In the genomic region with DNA sequence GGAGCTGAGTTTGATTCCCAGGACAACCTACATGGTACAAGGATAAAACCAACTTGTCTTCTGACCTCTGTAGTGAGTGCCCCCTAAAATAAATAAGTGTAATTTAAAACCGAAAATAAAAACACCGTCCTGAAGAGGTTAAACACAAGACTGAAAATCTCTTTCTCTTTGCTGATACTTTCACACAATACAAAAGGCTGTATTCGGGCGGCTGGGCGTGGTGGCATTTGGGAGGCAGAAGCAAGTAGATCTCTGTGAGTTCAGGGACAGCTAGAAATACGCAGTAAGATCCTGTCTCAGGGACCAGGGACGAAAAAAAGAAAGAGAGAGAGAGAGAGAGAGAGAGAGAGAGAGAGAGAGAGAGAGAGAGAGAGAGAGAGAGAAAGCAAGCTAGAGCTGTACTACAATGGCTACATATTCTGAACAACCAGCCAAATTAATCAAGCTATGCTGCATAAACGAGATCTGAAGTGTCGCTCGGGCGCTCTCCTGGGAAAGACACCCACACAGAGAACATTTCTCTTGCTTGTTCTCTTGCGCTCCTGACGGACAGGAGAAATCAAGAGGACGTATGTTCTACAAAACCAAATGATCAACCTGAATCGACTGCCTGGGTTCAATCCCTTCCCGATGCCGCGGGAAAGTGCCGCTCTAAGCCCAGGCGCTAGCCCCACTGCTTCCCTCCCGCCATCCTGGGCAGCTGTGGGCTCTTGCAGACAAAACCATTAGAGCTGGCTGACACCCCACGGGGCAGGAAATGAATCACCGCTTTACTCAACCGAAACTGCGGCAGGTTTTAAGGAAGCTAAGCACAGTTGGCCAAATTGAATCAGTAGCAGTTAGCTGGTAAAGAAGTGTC, we compare ENCODE assay signal across 7 mouse cellular contexts. TPM values are rescaled to one million over a fixed set of nuclear protein-coding genes. Genes with fewer than 3 reads are reported as not detected.
A peak's percentile ranks its signal among the peaks of the same experiment; 100 is the strongest.
DNase-seq lines count a peak whose midpoint lies in the region; ATAC-seq and TF ChIP-seq lines count a peak whose summit lies in the region.

No protein-coding gene starts in this region.

- H3K27me3 ChIP-seq in intestine, postnatal 0 days (replicated peaks; ENCODE audit: control insufficient read depth, insufficient read depth, low read length): no peaks in the 10 kb centered on the region
- H3K27me3 ChIP-seq in limb, embryonic 11.5 days (ENCODE audit: control insufficient read depth, insufficient read depth, low read length): no peaks in the 10 kb centered on the region
- no peaks in the 10 kb centered on the region for H3K27me3 ChIP-seq in midbrain, embryonic 12.5 days

- no peaks in the 10 kb centered on the region for H3K9me3 ChIP-seq in intestine, postnatal 0 days (ENCODE audit: control insufficient read depth)
- H3K9me3 ChIP-seq in limb, embryonic 11.5 days (ENCODE audit: control insufficient read depth, low read length): no peaks in the 10 kb centered on the region
- no peaks in the 10 kb centered on the region for H3K9me3 ChIP-seq in midbrain, embryonic 12.5 days

- no peak for TF ChIP-seq CTCF in intestine, postnatal 0 days (IDR thresholded peaks at IDR 0.05; ENCODE audit: low read depth)

- peak; percentile 86 for DNase-seq in adrenal gland, adult 2 months
- DNase-seq in embryo, embryonic 11 days: peak; percentile 85
- peak; percentile 80 for DNase-seq in limb, embryonic 11.5 days (ENCODE audit: low spot score)
- DNase-seq in spleen, postnatal 14 days (ENCODE audit: low spot score in 2 of 2): peak; percentile 38 to 59

- peak; percentile 96 for ATAC-seq in granulocyte monocyte progenitor cell, adult 5-6 weeks (replicated peaks; ENCODE audit: poor library complexity, severe bottlenecking)
- peak; percentile 41; the same call in 1 of the 2 replicates for ATAC-seq in intestine, postnatal 0 days
- ATAC-seq in limb, embryonic 11.5 days (ENCODE audit: insufficient number of reproducible peaks, low FRiP score, low TSS enrichment, low read depth): no peak
- 0 out of 2 replicates have a peak, but pooled peaks have one; percentile 48 for ATAC-seq in midbrain, embryonic 12.5 days (ENCODE audit: low FRiP score, low read depth)

- H3K9ac ChIP-seq in intestine, postnatal 0 days (ENCODE audit: low read depth, low read length): peak overlapping the region; percentile 60
- H3K9ac ChIP-seq in limb, embryonic 11.5 days (ENCODE audit: low read length): peak overlapping the region; percentile 48; the same call in 1 of the 2 replicates
- peak overlapping the region; percentile 17; the same call in 1 of the 2 replicates for H3K9ac ChIP-seq in midbrain, embryonic 12.5 days (replicated peaks)

- no peaks in the 10 kb centered on the region for H3K36me3 ChIP-seq in intestine, postnatal 0 days (ENCODE audit: control insufficient read depth, insufficient read depth)
- no peaks in the 10 kb centered on the region for H3K36me3 ChIP-seq in limb, embryonic 11.5 days (ENCODE audit: control insufficient read depth, insufficient read depth, low read length)
- no peaks in the 10 kb centered on the region for H3K36me3 ChIP-seq in midbrain, embryonic 12.5 days

- H3K4me3 ChIP-seq in intestine, postnatal 0 days (ENCODE audit: low read depth, low read length): peak overlapping the region; percentile 41
- H3K4me3 ChIP-seq in limb, embryonic 11.5 days (ENCODE audit: low read depth, low read length): peak overlapping the region; percentile 16; the same call in 1 of the 2 replicates
- H3K4me3 ChIP-seq in midbrain, embryonic 12.5 days: peak overlapping the region; percentile 28

- no peak overlapping the region for H3K27ac ChIP-seq in intestine, postnatal 0 days (ENCODE audit: low read depth, low read length)
- 0 out of 2 replicates have a peak overlapping the region, but pooled peaks have one; percentile 22 for H3K27ac ChIP-seq in limb, embryonic 11.5 days (replicated peaks; ENCODE audit: low read depth, low read length)
- H3K27ac ChIP-seq in midbrain, embryonic 12.5 days (replicated peaks): peak overlapping the region; percentile 27

- peak overlapping the region; percentile 70 for H3K4me2 ChIP-seq in intestine, postnatal 0 days (replicated peaks; ENCODE audit: low read depth)
- H3K4me2 ChIP-seq in limb, embryonic 11.5 days (ENCODE audit: low read depth, severe bottlenecking): peak overlapping the region; percentile 43
- peak overlapping the region; percentile 55 for H3K4me2 ChIP-seq in midbrain, embryonic 12.5 days (replicated peaks)

- H3K4me1 ChIP-seq in intestine, postnatal 0 days (replicated peaks; ENCODE audit: control insufficient read depth, insufficient read depth, low read length): peaks cover 6% of the 10 kb centered on the region; the same call in 1 of the 2 replicates
- H3K4me1 ChIP-seq in limb, embryonic 11.5 days (ENCODE audit: control insufficient read depth, insufficient read depth, low read length): peaks cover 16% of the 10 kb centered on the region
- H3K4me1 ChIP-seq in midbrain, embryonic 12.5 days: peaks cover 59% of the 10 kb centered on the region

- 34% methylated on average over 25 of the region's 25 CpGs for WGBS in intestine, postnatal 0 days
- 13% methylated on average over 25 of the region's 25 CpGs for whole genome bisulfite sequencing in limb, embryonic 11.5 days
- 5% methylated on average over 25 of the region's 25 CpGs for WGBS in midbrain, embryonic 12.5 days

RNA-seq across cellular contexts. Expression of gene Maml3, which starts 35.3 kb away (rescaled TPM):
- 1 to 10 TPM; 7.8 TPM for total RNA-seq in adrenal gland, adult 2 months (2021)
- polyA plus RNA-seq in adrenal gland, adult 2 months (2012; rRNA removed): 5.2 and 5.3 TPM in 2 replicates
- 12.3 and 16.3 TPM in 2 replicates for total RNA-seq in granulocyte monocyte progenitor cell, adult 5-6 weeks (2014; fragmentation: Nextera tagmentation)
- total RNA-seq in granulocyte monocyte progenitor cell, adult 5-6 weeks (2017): 4.7 and 4.9 TPM in 2 replicates
- polyA plus RNA-seq in intestine, postnatal 0 days (2015; fragmentation: Nextera tagmentation; extraction: Ambion mirVana): 2.0 and 2.1 TPM in 2 replicates
- 4.3 and 5.1 TPM in 2 replicates for polyA plus RNA-seq in limb, embryonic 11.5 days (2014; fragmentation: Nextera tagmentation; extraction: Ambion mirVana)
- 8.2 and 9.3 TPM in 2 replicates for polyA plus RNA-seq in midbrain, embryonic 12.5 days (2016; fragmentation: Nextera tagmentation; extraction: Ambion mirVana)
